Mouse (Mus musculus): ENCODE results near the gene Chac1.

Chac1 gene

DNA sequence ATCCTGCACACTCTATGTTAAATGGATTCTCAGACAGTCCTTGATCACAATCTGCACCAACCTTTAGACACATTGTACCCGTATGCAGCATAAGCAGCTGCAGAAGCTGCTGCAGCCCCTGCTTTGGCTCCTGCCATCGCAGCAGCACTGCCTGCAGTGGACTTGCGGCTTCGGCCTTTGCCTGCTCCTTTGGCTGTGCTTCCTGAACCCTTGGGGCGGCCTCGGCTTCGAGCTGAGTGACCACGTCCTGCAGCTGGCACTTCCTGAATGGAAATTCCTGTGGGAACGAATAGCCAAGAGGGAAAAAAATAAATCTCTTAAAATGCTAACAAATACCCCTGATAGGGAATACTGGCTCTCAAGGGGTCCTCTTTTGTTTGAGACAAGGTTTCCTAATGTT lies 26.3 kb downstream of the Chac1 start:
- no peak for DNase-seq (ENCODE audit: low read depth, low spot score)

DNA sequence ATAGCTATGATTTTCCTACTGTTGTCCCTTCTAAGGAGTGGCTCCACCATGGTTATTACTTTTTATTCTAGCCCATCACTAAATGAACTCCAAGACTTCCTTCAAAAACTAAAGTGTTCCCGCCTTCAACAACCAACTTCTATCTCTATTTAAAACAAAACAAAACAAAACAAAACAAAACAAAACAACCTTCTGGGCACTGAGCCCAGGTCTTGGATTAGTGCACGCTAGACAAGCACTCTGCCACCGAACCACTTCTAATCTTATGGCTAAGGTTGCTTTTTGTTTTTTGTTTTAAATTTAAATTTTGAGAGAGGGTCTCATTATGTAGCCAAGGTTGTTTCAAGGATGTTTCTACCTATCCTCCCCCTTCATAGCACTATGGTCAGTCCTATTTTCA lies 26.8 kb downstream of the Chac1 start:
- DNase-seq (ENCODE audit: low read depth, low spot score), result no peak

DNA sequence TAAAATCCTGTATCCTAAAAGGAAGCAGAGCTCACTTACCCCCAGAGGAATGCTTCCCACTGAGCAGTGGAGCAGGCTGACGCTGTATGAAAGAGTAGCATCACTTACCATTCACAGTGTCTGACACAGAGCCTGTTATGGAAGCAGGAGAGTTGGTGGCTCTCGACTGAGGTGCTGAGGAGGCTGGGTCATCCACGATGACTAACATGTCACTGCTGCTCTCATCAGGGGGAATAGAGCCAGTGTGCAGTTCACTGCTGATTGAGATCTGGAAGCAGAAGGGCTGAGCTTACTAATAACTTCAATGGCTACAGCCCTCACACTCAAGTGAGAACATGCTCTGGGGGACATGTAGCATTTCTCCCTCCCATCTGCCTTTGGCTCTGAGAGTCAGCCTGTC lies 28.4 kb downstream of the Chac1 start:
- no peak for DNase-seq (ENCODE audit: low read depth, low spot score)

DNA sequence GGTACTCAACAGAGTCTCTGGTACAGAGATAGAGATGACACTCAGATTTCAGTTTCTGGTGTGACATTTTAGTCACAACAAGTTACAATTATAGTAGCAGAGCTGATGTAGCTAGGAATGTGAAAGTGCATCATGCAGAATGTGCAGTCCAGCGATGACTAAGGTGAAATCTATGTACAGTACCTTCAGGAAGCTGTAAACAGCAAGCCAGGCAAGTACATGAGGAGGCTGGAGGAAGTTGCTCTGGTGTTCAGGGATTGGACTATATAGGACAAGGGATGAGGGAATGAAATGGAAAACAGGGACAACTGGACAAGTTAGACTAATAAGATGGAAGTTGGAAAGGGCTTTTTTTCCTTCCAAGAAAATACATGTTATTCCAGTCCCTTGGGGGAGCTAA lies 37.2 kb downstream of the Chac1 start:
- DNase-seq (ENCODE audit: low read depth, low spot score), result no peak

DNA sequence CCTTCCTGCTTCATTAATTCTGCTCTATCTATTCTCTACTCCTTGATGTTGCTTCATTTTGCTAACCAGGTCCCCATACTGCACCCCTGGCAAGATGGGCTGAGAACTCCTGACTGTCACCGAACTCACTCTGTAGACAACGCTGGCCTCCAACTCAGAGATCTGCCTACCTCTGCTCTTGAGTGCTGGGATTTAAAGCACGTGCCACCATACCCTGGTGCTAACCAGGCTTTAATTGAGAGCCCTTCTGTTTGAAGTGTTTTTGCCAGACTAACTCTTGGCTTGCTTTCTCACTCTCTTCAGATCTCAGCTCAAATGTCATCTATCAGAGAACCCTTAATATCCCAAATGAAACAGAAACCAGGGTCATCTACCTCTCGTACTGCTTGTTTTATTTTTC lies 39.0 kb downstream of the Chac1 start:
- no peak for DNase-seq (ENCODE audit: low read depth, low spot score)

DNA sequence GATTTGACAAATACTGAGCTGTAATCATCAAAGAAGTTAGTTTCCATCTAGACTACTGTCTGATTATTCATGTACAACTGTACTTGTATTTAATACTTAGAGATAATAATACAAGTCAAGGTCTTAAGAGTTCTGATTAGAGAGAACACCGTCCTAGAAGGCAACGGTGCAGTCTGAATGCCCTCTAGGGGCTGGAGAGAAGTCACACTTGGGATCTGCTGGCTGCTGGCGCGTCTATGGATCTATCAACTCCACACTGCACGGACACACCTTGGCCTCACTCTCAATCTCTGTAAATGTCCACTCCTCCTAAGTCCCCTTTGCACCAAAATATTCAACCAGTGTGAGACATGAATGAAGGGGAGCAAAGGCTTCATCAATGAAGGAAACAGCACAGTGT lies 47.2 kb downstream of the Chac1 start:
- DNase-seq (ENCODE audit: low read depth, low spot score), result no peak

DNA sequence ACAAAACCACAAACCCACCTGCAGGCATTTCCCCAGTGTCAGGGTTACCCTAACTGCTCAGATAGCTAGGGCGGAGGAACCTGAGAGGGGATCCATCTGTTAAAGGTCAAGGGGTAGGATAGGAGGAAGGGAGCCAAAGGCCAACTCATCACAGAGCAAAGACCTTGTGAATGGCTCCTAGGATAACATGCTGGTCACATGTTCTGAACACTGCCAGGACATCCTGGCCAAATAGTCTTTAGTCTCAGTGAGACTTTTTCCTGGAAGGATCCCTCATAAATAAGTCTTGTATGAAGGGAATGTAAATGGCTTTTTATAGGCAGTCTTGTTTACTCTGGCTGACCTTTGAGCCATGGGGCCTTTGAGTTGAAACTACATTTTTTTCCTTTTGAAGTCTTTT lies 47.6 kb downstream of the Chac1 start:
- no peak for DNase-seq (ENCODE audit: low read depth, low spot score)

DNA sequence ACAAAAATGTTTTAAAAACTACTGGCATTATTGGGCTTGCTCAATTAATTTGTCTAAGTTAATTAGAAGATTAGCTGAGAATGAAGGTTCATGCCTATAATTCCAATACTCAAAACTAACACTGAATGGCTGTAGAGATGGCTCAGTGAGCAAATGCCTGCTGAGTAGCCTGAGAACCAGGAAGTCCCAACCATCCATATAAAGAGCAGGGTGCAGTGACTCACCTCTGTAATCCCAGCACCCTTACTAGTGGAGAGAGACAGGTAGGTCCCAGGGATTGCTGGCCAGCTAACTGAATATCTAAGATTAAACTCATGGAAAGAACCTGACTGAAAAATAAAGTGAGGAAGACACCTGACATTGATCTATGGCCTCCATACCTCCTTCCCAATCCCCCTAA lies 48.3 kb downstream of the Chac1 start:
- no peak for DNase-seq (ENCODE audit: low read depth, low spot score)

Data from CD4-positive helper T cell, adult 2 months (primary cell).